Mouse (Mus musculus) kidney, adult 2 months (tissue): ENCODE data around the gene Abl1. TPM values are rescaled to one million over a fixed set of nuclear protein-coding genes. Genes with fewer than 3 reads are reported as not detected.

Source experiments
- DNase-seq: peaks from one replicate; pipeline ENCODE4 v3.0.0; 2021
- H3K27ac ChIP-seq: fragments of 200-500 bp; 2 replicates; pipeline ENCODE4 v1.5.1; 2012; ENCODE audit warnings: low read depth, low read length, control low read depth, inconsistent platforms; ENCODE audit not compliant: insufficient read depth
- H3K27me3 ChIP-seq: fragments of 200-500 bp; replicated peaks from 2 replicates; pipeline ENCODE4 v1.6.1; 2012; ENCODE audit warnings: mild to moderate bottlenecking, moderate library complexity, low read length, inconsistent platforms; ENCODE audit not compliant: control insufficient read depth, insufficient read depth
- H3K36me3 ChIP-seq: fragments of 200-500 bp; 2 replicates; pipeline ENCODE4 v1.6.1; 2012; ENCODE audit warnings: mild to moderate bottlenecking, moderate library complexity, low read length, inconsistent platforms; ENCODE audit not compliant: control insufficient read depth, insufficient read depth
- H3K4me1 ChIP-seq: fragments of 200-500 bp; 2 replicates; pipeline ENCODE4 v1.6.1; 2011; ENCODE audit warnings: low read length; ENCODE audit not compliant: control insufficient read depth, insufficient read depth
- H3K4me3 ChIP-seq: fragments of 200-500 bp; 2 replicates; pipeline ENCODE4 v1.5.1; 2011; ENCODE audit warnings: mild to moderate bottlenecking, low read depth, low read length, control low read depth; ENCODE audit not compliant: insufficient read depth
- CTCF ChIP-seq: fragments of 200-500 bp; conservative IDR thresholded peaks from 2 replicates; pipeline ENCODE4 v1.5.1; 2011; ENCODE audit warnings: low read depth, mild to moderate bottlenecking, control low read depth, low read length, moderate library complexity, mixed read lengths; ENCODE audit not compliant: insufficient read depth, insufficient read length
- POLR2A ChIP-seq: fragments of 200-500 bp; IDR thresholded peaks from one replicate; pipeline ENCODE4 v1.6.1; 2011; ENCODE audit warnings: low read depth, low read length, control low read depth
- WGBS: fragments of 180-500 bp; shearing (Covaris S2); methylation state at CpG from one replicate; pipeline ENCODE4 v1.1.7; 2018; 5-methylcytosine and 5-hydroxymethylcytosine counted together
- polyA plus RNA-seq: library from polyadenylated mRNA; depleted of rRNA; stranded (reverse); fragments of >200 nt; gene quantifications from 2 replicates; pipeline ENCODE4 v1.2.3, GENCODE M21; 2012

Gene Abl1
- polyA plus RNA-seq, 1 experiment: 30.5 TPM

DNA sequence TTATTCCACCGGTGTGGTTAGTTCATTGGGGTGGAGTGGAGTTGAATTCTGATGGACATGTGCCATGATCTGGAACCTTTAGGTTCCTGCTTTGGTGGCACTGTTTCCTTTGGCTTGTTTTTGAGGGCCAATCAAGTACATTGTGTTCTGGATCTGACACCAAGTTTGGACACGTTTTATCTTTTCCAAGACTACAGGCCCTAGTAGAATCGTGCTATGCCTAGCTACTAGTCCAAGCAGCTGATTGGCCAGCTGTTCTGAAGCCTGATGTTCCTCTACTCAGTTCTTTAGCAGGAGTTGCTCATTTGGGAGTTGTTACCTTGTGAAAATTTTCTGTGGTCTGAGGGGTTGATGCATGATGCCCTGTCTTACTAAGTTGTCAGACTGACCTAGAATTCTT is 25.6 kb downstream of the Abl1 start:
- no peaks in the 10 kb centered on the region for H3K27me3 ChIP-seq
- H3K27ac ChIP-seq: no peak overlapping the region
- no peak for DNase-seq
- WGBS: 39% methylated on average over 3 of the region's 3 CpGs
- TF ChIP-seq POLR2A (no peak), CTCF (no peak)
- peaks cover 9% of the 10 kb centered on the region; the same call in 1 of the 2 replicates for H3K4me1 ChIP-seq
- H3K4me3 ChIP-seq: no peak overlapping the region
- H3K36me3 ChIP-seq: no peaks in the 10 kb centered on the region

DNA sequence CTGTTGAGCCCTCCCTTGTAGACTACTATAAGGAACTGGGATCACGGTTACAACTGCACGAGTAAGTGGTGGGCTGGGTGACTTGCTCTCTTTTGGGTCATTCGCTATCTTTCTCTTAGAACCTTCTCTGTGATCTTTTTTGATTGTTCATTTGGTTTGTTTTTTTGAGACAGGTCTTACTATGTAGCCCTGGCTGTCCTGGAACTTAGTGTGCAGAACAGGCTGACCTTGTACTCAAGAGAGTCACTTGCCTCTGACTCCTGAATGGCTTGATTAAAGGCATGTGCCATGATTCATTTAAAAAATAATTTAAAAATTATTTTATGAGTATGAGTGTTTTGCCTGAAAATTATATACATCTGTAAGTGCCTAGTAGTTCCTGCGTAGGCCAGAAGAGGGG is 26.6 kb downstream of the Abl1 start:
- DNase-seq: no peak
- WGBS: 98% methylated on average over 4 of the region's 4 CpGs
- no peak overlapping the region for H3K27ac ChIP-seq
- H3K27me3 ChIP-seq: no peaks in the 10 kb centered on the region
- H3K4me1 ChIP-seq: peaks cover 18% of the 10 kb centered on the region
- no peak overlapping the region for H3K4me3 ChIP-seq
- TF ChIP-seq POLR2A: no peak
- no peaks in the 10 kb centered on the region for H3K36me3 ChIP-seq

DNA sequence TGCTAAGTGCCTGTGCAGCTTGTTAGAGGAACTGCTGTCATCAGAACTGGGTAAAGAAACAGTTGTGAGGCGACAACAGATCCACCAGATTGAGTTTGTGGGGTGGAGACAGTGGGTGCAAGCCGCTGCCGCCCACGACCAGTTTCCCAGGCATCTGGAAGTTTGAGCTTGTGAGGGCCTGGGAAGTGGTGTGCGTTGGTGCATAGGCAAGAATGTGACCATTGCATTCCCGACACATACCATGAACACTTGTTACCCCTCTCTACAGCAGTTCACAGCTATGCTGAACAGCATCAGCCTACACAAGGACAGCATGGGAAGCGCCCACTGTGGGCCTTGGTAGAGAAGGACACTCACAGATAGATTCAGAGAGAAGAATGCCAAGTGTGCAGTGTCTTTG is 27.8 kb downstream of the Abl1 start:
- H3K27ac ChIP-seq: no peak overlapping the region

DNA sequence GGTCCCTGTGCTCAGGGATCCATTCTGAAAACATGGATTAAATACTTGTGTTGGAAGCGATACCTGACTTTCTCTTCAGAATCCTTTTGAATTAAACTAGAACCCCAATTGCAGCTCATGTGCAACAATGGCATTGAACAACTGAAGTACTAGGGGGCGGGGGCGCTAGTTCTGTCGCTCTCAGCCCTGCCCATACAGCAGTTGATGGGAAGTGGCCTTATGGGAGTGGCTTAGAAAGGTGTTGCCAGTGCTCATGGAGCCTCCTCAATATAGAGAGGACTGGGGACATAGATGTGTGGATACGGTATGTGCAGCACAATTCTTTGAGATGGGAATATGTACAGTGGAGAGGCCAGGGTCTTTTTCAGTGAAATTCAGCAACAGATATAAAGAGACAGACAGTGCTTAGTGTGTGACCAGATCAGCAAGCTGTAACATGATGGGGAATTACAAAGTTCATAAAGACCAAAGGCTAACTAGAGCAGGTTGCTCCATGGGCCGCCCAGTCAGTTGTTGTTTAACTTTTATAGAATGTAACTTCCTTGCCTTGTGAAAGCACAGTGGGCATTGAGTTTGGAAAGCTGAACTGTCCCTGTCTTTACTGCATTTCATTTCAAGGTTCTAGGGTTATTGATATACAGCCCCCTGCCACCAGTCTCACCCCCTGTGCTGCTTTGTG is 31.2 kb downstream of the Abl1 start:
- H3K4me3 ChIP-seq: no peak overlapping the region
- DNase-seq: peak; percentile 85
- TF ChIP-seq POLR2A: no peak
- no peak for TF ChIP-seq CTCF
- no peaks in the 10 kb centered on the region for H3K36me3 ChIP-seq
- peaks cover 26% of the 10 kb centered on the region for H3K4me1 ChIP-seq
- H3K27me3 ChIP-seq: no peaks in the 10 kb centered on the region
- H3K27ac ChIP-seq: peak overlapping the region; percentile 87
- WGBS: 64% methylated on average over 6 of the region's 6 CpGs

More for the DNA sequence above, 27.8 kb downstream of the Abl1 start:
- no peak for TF ChIP-seq POLR2A
- no peak for TF ChIP-seq CTCF
- peaks cover 28% of the 10 kb centered on the region for H3K4me1 ChIP-seq
- H3K4me3 ChIP-seq: no peak overlapping the region
- no peaks in the 10 kb centered on the region for H3K36me3 ChIP-seq
- no peak for DNase-seq
- 69% methylated on average over 7 of the region's 7 CpGs for WGBS
- no peaks in the 10 kb centered on the region for H3K27me3 ChIP-seq

DNA sequence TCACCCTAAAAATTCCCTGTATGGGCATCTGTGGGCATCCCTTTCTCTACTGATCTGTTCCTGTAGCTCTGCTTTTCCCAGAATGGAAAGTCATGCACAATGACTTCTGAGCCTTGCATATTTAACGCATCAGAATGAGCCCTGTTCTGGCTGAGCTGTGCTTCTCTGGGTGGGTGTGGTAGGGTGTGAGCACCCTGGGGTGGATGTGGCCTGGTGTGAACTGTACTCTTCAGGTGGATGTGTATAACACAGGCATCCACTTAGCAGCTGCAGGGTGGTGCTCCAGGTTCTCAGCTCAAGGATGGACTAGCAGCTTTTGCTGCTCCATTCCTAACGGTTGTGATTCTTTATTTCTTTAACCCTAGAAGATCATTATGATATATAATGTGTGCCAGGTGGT is 31.8 kb downstream of the Abl1 start:
- Histone ChIP-seq H3K4me3 (no peak overlapping the region), H3K4me1 (peaks cover 26% of the 10 kb centered on the region), H3K27ac (peak overlapping the region; percentile 87), H3K36me3 (no peaks in the 10 kb centered on the region), H3K27me3 (no peaks in the 10 kb centered on the region)
- TF ChIP-seq CTCF: no peak
- TF ChIP-seq POLR2A: no peak
- no peak for DNase-seq
- 49% methylated on average over 2 of the region's 2 CpGs for WGBS

DNA sequence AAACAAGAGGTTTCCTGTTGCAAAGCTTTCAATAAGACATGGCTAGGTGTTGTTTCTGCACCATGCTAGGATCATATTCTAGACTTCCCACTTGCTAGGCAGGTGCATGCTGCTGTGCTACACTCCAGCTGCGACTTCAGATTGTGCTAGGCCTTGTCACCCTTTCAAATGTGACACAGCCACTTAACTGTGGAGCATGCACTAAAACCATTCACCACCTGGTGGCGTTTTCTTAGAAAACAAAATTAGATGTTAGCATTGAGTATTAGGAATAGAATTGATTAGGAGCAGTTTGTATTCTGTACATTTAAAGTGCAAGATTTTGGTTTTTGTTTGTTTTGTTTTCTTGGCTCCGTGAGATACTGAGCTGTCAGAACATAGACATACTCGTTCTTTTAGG is 32.6 kb downstream of the Abl1 start:
- Histone ChIP-seq H3K4me1 (peaks cover 26% of the 10 kb centered on the region), H3K27me3 (no peaks in the 10 kb centered on the region), H3K4me3 (no peak overlapping the region), H3K27ac (no peak overlapping the region; the same call in 1 of the 2 replicates), H3K36me3 (no peaks in the 10 kb centered on the region)
- DNase-seq: peak; percentile 19
- TF ChIP-seq CTCF (peak; percentile 32; the same call in 1 of the 2 replicates), POLR2A (no peak)
- 61% methylated on average over 4 of the region's 4 CpGs for WGBS

DNA sequence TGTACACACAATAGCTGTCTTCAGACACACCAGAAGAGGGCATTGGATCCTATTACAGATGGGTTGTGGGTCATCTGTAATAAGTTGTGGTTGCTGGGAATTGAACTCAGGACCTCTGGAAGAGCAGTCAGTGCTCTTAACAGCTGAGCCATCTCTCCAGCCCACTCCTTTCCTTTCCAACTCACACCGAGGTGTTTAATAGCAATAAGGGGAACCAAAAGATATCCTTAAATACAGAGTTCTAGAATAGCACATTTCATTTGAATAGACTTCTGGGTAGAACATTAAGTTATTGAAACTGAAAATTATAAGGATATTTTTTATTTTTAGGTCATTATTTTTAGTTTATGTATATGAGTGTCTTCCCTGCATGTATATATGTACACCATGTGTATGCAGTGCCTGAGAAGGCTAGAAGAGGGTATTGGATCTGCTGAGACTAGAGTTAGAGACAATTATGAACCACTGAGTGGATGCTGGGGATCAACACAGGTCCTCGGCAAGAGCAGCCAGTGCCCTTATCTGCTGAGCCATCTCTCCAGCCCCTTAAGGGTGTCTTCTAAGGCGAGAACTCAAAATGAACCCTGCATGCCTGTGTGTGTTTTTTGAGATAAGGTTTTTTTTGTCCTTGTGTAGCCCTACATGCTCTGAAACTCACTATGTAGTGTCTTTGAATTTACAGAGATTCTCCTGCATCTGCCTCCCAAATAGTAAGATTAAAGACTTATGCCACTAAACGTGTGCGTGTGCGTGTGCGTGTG is 36.7 kb downstream of the Abl1 start:
- H3K36me3 ChIP-seq: no peaks in the 10 kb centered on the region
- no peaks in the 10 kb centered on the region for H3K27me3 ChIP-seq
- no peak overlapping the region for H3K27ac ChIP-seq
- DNase-seq: no peak
- peaks cover 32% of the 10 kb centered on the region for H3K4me1 ChIP-seq
- WGBS: 92% methylated on average over 7 of the region's 7 CpGs
- H3K4me3 ChIP-seq: no peak overlapping the region
- TF ChIP-seq POLR2A (no peak), CTCF (no peak)
